Mouse (Mus musculus) embryo, embryonic 9.5 days (tissue): Measurements from ENCODE around the gene H2-T23.
A peak's percentile ranks its signal among the peaks of the same experiment; 100 is the strongest.
"Not testable (repeated sequence)": the region's sequence is repeated elsewhere in the genome, so short reads cannot be mapped to it uniquely, and the experiment has no call there.

Source experiments
- DNase-seq: peaks from one replicate; pipeline ENCODE4 v3.0.0-alpha.2; 2017; ENCODE audit errors: extremely low spot score

The H2-T23 gene

GRCm38 (mm10) chr17:36032351-36032875, at the start of gene H2-T23:
Gene H2-T23 (minus strand): TSS chr17:36032855.
- peak; percentile 48 for DNase-seq

- not testable (repeated sequence) for DNase-seq
Measured at GRCm38 (mm10) chr17:36081901-36082300, 49.2 kb upstream of the H2-T23 start.

- peak; percentile 40 for DNase-seq
Measured at GRCm38 (mm10) chr17:36060829-36061228, 28.2 kb upstream of the H2-T23 start.

GRCm38 (mm10) chr17:36058362-36058761, 25.7 kb upstream of the H2-T23 start, which contains the start of gene Gm11127:
Gene Gm11127 (minus strand): TSS chr17:36058371.
- not testable (repeated sequence) for DNase-seq

- not testable (repeated sequence) for DNase-seq
Measured at GRCm38 (mm10) chr17:36057927-36058326, 25.3 kb upstream of the H2-T23 start.

- no peak for DNase-seq
Measured at GRCm38 (mm10) chr17:36043286-36043685, 10.6 kb upstream of the H2-T23 start.

GRCm38 (mm10) chr17:36042610-36043169, 10.0 kb upstream of the H2-T23 start, which contains the start of the genes H2-T22 and Gm6034:
Gene H2-T22 (minus strand): TSS chr17:36042747.
Gene Gm6034 (plus strand): TSS chr17:36042961.
- peak; percentile 68 for DNase-seq

- DNase-seq = not testable (repeated sequence)
Measured at GRCm38 (mm10) chr17:36042055-36042454, 9.4 kb upstream of the H2-T23 start.

GRCm38 (mm10) chr17:36040604-36041003, 7.9 kb upstream of the H2-T23 start:
- DNase-seq = not testable (repeated sequence)

- not testable (repeated sequence) for DNase-seq
Measured at GRCm38 (mm10) chr17:36036126-36036525, 3.5 kb upstream of the H2-T23 start.

GRCm38 (mm10) chr17:36035010-36035638, 2.5 kb upstream of the H2-T23 start:
- DNase-seq = not testable (repeated sequence)

- not testable (repeated sequence) for DNase-seq
Measured at GRCm38 (mm10) chr17:36034524-36034923, 1.9 kb upstream of the H2-T23 start.

GRCm38 (mm10) chr17:36031583-36032331, 898 bp downstream of the H2-T23 start:
- DNase-seq = peak; percentile 27

- DNase-seq = not testable (repeated sequence)
Measured at GRCm38 (mm10) chr17:36030703-36031582, 1.7 kb downstream of the H2-T23 start.

- not testable (repeated sequence) for DNase-seq
Measured at GRCm38 (mm10) chr17:36030046-36030702, 2.5 kb downstream of the H2-T23 start.

GRCm38 (mm10) chr17:36028879-36029619, 3.6 kb downstream of the H2-T23 start:
- DNase-seq = no peak

- no peak for DNase-seq
Measured at GRCm38 (mm10) chr17:36027663-36028062, 5.0 kb downstream of the H2-T23 start.

- no peak for DNase-seq
Measured at GRCm38 (mm10) chr17:36025901-36026300, 6.8 kb downstream of the H2-T23 start.

GRCm38 (mm10) chr17:36025197-36025596, 7.5 kb downstream of the H2-T23 start:
- no peak for DNase-seq
